Mouse (Mus musculus): Measurements from ENCODE around the gene Hdac10.

Gene Hdac10

GRCm38 (mm10) chr15:89075478-89076147, 52.9 kb downstream of the Hdac10 start:
- DNase-seq (ENCODE audit: low spot score in 2 of 2) = peak; percentile 75 to 88

- DNase-seq (ENCODE audit: low spot score in 2 of 2) = peak in 1 of 2 experiments; percentile 24
Measured at GRCm38 (mm10) chr15:89074613-89075477, 53.7 kb downstream of the Hdac10 start, which contains the start of gene Trabd. Gene Trabd (plus strand): TSS chr15:89075124.

GRCm38 (mm10) chr15:89073993-89074603, 54.4 kb downstream of the Hdac10 start:
- no peak for DNase-seq (ENCODE audit: low spot score in 2 of 2)

Data from spleen, postnatal 10 days (tissue).